Mouse (Mus musculus): ENCODE results near the gene C1rl.
"Not testable (repeated sequence)": the region's sequence is repeated elsewhere in the genome, so short reads cannot be mapped to it uniquely, and the experiment has no call there.

C1rl gene

DNA sequence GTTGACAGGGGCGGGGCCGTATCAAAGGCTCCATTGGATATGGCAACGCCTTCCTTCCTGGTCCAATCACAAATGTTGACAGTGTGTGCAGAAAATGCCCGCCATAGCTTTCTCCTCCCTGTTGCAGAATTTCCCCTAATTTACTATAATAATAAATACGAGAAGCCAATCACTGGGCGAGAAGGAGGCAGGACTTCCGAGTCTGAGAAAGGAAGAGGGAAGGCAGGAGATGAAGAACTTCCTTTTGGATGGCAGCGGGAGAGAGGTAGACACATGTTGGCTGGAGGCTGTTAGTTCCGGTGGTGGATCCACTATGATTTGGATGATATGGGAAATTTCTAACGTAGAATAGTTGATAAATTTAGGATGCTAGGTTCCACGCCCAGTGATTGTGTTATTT is 18.3 kb upstream of the C1rl start:
- DNase-seq, result no peak

DNA sequence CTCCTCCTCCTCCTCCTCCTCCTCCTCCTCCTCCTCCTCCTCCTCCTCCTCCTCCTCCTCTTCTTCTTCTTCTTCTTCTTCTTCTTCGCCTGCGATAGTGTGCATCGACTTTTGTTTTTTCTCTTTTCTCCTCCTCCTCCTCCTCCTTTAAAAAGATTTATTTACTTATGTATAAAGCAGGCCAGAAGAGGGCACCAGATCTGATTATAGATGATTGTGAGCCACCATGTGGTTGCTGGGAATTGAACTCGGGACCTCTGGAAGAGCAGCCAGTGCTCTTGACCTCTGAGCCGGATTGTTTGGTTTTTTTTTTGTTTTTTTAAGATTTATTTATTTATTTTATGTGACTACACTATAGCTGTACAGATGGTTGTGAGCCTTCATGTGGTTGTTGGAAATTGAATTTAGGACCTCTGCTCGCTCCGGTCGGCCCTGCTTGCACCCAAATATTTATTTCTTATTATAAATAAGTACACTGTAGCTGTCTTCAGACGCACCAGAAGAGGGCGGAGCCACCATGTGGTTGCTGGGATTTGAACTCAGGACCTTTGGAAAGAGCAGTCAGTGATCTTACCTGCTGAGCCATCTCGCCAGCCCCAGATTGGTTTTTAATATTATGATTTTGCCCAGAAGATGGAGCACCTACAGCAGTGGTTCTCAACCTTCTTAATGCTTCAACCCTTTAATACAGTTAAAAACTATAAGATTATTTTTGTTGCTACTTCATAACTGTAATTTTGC is 17.4 kb upstream of the C1rl start:
- DNase-seq, result not testable (repeated sequence)

DNA sequence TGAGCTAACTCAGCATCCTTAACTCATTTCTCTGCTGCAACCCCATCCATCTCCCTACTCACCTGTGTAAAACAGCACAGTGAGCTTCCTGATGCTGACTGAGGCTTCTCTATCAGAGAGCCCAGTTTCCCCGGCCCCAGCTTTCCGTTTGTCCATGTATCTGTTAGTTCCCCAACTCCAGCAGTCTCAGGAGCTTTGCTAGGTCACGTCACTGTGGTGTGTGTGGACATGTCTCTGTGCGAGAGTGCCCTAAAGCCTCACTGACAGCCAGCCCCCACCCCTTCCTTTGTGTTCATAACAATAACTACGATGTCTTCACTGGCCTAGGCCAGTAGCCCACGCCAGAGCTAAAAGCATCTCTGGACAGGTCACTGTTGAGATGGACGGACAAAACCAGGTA is 16.7 kb upstream of the C1rl start:
- no peak for DNase-seq

DNA sequence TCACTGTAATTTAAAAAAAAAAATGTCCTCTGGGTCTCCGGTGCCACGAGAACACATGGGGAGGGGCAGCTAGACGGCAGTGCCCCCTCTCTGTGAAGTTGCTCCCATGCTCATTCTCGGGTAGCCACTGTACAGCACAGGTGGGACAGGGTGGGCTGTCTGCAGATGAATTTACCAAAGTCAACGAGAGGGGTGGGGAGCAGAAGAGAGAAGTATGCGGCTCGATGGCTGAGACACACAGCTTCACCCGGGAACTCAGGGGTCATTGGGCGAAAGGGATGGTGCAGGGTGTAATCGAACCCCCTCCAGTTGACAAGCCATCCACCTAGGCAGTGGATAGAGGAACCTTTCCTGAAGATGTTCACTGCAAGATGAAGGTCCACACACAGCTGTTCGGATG is 16.1 kb upstream of the C1rl start:
- DNase-seq, result no peak

DNA sequence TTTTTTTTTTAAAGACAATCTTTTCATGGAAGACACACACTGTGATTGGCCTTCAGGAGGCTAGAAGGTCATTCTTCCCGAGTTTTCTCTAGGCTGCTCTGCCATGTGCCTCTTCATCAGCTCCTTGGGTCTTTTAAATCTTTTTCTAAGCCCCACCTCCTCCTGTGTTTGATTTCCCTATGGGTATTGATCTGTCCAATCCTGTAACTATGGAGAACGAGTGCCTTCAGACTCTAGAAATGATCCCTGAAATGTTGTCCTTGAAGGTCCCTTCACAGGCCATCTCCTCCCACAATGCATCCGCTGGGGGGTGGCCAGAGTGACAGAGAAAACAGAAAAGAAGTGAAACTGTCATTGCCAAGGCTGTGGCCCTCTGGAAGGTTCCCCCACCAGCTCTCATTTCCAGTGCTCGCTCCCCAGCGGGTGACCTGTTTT is 15.7 kb upstream of the C1rl start:
- DNase-seq, result no peak

DNA sequence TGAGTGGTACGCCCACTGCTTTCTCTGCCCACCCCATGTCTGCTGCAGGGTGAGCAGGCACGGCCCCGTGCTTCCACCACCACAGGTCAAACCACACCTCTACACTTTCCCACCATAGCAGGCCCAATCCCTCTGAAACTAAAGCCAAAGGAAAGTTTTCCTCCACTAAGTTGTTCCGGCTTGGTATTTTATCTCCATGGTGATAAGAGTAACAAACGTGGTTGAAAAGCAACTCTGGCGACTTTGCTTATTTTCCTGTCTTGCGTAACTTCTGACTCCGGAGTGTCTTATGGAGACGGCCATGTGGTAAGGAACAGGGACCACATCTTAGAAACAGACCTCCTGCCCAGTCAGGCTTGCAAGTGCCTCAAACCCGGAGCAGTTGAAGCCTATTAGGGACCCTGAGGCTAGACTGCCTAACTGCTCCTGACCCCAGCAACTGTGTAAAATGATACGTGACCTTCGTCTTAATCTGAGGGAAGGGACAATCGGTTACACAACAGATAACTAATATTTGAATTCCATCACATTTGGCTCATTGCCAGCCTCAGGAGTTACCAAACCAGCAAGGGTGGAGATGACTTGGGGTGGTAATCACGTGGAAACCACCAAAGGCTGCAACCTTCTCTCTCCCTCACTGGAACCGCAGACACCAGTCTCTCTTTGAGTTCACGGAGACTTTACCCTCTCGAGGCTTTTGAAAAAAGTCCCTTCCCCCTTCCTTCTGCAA is 14.8 kb upstream of the C1rl start:
- DNase-seq, result no peak

DNA sequence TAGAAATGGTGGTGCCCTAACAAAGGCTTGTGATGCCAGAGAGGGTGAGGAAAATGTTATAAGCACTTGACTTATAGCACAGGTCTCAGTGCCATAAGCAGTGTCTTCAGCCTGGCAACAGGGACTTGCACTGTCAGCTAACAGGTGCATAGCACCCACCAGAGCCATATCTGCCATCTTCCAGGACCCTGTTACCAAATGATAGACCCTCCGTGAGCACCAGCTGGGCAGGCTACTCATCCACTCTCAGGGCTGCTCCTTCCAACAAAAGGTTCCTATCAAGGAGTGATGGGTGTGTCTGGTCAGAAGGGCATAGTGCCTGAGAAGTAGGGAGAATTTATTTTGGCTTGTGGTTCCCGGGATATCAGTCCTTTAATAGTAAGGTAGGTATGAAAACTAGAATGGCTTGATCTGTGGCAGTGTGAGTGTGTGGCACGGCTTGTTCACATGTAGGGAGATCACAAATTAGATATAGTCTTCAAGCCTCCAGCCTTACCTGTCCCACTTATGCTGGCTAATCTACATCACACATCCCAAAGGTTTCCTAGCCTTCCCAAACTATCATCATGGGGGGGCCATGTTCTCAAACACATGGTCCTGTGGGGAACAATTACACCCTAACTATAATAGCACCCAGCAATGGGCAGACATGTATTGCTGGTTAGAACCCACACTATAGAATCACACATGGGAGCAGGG is 13.9 kb upstream of the C1rl start:
- DNase-seq, result no peak

DNA sequence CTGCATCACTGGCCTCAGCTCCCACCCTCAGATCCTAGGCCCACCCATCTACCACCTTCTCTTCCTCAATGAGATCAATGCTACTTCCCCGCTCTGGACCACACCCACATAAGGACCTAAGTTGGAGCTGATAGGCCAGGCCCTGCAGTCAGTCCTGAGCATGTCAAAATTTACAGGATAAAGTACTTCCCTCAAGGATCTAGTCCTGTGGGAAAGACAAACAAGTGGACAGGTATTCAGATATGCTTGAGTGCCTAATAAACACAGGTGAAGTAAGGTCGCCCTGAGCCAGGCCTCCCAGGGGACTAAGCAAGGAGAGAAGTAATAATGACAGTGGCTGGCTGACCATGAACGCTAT is 13.4 kb upstream of the C1rl start:
- no peak for DNase-seq

DNA sequence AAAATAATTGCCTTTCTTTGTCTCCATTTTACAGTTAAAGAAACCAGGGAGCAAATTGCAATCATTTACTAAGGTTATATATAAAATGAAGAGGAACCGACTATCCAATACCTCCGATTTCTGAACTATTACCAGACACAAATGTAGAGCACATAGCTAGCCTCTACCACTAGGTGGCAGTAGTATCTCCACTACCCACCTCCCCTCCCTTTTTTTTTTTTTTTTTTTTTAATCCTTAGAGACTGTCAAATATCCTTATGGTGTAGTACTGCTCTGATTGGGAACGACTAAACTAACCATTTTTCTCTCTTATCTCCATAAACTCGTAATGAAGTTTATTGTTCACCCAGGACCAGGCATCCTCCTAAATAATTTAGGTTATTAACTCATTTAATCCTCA is 12.6 kb upstream of the C1rl start:
- peak; percentile 67 for DNase-seq

DNA sequence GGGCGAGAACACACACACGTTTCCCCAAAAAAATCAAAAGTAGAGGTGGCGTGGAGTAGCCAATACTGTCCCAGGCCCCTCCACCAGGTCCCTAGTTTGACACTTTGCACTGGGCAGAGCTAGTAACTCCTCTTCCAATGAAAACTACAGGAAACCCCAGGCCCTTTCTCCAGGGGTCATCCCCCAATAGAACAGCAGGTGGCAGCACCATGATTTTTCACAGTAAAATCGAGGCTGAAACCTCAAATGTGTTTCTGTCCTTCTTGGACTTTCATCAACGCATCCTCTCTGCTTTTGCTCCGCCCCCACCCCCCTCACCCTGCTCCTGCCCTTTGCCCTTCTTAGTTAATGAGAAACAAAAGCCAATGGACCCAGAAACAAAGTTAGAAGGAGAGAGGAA is 11.3 kb upstream of the C1rl start:
- DNase-seq, result peak; percentile 90

DNA sequence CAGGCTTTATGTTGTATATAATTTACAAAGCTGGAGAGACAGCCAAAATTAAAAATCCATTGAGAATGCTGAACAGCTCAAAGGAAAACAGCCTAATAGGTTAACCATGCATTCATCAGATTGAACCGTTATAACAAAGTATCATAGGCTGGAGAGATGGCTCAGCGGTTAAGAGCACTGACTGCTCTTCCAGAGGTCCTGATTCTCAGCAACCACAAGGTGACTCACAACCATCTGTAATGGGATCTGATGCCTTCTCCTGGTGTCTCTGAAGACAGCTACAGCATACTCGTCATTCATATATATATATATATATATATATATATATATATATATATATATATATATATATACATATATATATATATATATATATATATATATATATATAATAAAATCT is 9.1 kb upstream of the C1rl start:
- not testable (repeated sequence) for DNase-seq

DNA sequence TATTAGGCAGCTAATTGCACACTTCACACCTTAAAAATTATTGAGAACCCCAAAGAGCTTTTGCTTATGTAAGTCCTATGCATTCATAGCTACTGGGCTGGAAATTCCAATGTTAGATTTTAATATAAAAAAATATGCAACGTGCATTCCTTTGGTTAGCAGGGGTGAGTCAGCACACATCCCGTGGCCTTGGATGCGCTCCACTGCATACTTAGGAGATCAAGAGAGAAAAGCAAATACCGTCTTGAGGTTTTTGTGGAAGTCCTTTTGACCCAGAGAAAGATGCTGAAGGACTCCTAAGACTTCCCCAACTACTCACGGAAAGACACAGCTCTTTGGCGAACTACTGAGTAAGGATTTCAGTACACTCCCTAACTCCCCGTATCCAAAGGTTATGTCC is 8.1 kb upstream of the C1rl start:
- DNase-seq, result peak; percentile 44

DNA sequence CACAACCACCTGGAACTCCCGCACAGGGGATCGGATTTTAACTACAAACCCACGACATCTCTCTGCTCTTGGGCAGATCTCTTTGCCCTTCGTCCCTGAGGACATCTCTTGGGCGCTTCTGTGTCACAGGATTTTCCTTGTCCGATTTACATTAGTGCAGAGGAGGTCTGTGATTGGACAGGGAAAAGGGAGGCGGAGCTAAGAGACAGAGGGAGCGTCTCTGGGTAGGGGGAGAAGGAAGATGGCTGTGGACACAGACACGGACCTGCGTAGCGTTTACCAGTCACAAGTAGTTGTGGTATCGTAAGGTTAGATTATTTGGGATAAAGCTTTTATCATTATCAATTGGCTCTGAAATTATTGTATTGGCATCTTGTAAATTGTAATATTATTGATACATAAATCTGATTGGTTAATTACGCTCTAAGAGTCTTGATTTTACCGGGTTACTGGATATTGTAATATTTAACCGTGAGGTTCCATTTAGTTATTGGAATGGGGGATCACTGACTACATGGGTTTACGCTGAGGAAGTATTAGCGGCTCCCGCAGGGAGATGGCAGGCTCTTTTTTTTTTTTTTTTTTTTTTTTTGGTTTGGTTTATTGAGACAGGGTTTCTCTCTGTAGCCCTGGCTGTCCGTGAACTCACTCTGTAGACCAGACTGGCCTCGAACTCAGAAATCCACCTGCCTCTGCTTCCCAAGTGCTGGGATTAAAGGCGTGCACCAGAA is 7.3 kb upstream of the C1rl start:
- no peak for DNase-seq

DNA sequence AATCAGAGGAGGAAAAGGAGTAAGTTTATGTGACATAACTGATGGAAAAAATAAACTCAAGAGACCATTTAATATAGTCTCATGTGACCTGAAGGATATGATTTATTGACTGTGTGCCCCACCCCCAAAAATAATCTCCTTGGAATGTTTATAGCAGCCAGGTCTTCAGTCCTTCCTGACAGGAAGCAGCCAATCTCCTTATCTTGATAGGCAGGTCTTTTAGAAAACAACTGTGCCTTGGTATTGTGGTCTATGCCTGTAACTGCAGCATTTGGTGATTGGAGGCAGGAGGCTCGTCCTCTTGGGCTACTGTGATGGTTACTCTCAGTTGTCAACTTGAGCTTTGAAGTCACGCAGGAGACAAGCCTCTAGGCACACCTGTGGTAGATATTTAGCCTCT is 5.4 kb upstream of the C1rl start:
- no peak for DNase-seq

DNA sequence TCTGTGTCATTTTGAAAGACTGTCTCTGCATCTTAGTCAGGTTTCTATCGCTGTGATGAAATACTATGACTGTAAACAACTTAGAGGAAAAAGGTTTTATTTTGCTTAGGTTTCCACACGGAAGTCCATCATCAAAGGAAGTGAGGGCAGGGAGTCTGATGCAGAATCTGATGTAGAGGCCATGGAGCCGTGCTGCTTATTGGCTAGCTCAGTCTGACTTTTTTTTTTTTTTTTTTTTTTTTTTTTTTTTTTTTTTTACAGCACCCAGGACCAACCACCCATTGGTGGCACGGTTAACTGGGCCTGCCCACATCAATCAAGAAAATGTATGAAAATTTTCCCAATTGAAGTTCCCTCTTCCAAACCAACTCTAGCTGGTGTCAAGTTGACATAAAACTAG is 4.0 kb upstream of the C1rl start:
- no peak for DNase-seq

DNA sequence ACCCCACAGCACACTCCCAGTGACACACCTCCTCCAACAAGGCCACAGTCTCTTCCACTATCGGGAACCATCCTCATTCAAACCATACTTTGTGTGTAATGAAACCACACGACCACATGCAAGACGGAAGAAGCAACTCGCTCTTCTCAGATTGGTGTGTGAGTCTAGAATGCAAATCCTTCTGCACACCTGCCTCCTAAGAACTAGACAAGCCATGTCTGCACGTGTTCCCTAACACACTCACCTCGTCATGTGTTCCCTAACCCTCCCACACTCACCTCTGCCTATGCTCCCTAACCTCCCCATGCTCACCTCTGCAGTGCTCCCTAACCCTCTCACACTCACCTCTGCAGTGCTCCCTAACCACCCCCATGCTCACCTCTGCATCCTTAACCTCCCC is 1.5 kb upstream of the C1rl start:
- DNase-seq, result no peak

DNA sequence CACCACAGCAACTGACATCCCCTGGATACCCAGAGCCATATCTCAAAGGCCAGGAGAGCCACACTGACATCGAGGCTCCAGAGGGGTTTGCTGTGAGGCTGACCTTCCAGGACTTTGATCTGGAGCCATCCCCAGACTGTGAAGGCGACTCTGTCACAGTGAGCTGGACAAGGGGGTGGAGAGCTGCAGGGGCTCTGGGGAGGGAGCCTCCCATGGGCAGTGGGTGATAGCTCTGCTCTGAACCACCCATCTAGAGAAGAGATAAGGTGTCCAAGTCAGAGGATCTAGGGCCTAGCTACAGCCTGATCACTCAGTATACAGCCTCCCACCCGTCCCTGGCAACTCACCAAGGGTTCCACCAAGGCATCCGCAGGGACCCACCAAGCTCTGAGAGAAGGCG is 973 bp downstream of the C1rl start:
- DNase-seq, result no peak

DNA sequence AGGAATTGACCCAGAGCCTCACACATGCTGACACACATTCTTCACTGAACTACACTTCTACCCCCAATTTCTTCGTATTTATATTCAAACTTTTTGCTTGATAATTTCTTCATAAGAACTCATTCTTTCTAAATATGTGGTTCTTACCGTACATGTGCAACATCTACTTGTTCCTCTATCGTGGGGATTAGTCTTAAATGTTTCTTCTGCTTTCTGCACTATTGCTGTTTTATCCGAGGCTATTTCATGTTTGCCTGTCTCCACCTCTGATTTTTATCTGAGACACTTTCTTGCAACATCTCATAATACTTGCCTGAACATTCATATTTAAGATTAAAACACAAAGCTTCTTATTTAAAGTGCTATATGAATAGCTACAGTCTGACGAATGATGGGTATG is 3.1 kb downstream of the C1rl start:
- DNase-seq, result no peak

DNA sequence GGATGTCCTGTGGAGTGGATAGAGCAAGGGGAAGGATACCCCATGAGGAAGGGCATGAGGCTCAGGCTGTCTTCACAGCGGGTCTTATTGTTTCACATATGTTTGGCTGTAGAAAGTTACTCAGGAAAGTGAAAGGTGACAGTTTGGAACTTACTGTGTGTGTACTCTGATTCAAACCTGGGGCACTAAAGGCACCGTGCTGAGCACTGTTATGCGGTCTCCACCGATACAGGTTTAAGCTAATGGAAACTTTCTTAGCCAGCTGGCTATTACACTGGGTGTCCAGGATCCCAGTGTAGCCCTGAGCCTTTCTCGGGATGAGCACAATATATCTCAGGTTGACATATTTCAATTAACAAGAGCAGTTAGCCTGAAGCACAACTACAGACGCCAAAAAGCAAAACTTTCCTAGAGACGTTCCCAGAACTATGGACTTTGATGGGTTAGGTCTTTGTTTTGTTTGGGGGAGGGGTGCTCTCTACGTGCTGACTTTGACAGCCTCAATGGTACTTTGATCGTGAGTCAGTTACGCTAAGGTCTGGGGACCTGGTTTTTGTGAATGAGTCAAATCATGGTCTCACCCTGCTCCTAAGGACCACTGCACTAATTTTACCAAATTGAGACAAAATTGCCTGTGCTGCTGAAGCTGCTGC is 7.1 kb downstream of the C1rl start:
- peak; percentile 60 for DNase-seq

DNA sequence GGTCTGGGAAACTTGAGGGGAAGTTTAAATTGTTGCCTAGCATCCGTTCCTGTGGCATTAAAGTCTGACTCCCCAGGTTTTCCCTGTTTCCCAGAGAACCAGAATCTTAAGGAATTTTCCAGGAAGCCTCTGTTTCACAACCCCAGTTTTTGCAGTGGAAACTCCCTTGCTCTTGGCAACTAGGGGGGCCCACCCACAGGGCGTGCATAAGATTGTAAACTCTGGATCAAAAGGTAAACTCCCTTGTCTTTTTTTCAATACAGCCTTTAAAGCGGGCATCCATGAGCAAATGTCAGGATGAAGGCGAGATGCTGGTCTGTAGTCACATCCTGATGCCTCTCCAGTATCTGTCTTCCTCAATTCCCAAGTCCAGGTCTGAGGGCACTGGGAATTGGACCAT is 8.6 kb downstream of the C1rl start:
- no peak for DNase-seq

DNA sequence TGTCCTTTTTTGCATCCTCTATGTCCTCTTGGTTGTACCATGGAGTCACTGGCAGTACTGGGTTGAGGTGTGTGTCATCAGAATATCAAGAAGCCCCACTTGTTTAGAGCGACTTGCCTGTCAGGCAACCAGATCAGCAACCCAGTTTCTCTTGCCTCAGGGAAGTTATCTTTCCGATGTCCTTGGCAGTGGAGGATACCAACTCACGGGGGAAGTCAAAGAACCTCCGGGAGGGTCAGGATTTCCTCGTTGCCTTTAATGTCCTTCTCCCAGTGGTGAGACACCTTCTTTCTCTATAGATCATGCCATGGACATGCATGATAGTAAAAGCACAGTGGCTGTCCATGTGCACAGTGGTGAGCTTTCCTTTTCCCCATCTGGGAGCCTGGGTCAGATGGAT is 9.1 kb downstream of the C1rl start:
- no peak for DNase-seq

DNA sequence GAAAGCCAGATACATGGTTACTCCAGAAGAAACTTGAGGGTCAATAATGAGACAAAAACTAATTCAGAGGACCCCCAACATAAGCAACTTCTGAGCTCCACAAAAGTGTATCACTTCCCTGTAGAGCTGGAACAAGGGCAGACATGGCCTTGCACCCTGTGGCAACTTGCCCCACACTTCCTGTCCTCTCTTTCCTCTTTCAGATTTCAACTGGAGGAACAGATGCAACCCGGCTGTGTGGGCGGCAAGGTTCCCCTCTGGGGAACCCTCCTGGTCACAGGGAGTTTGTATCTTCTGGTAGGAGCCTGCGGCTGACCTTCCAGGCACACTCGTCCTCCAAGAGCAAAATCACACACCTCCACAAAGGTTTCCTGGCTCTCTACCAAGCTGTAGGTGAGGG is 12.1 kb downstream of the C1rl start:
- no peak for DNase-seq

DNA sequence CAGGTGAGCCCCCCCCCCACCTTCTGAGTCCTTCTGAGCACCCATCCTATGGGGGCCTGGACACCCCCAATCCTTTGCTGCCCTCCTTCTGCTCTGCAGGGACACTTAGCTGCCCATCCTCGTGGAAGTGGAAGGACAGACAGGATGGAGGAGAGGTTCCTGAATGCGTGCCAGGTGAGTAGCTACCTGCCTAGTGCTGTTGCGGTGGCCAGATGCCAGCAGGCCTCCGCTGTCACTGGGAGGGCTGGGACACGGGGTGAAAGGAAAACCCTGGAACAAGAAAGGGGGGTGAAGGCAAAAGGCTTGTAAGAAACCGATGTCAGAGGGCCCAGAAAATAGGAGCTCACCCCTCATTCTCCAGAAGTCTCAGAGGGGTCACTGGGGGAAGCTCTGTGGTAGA is 14.1 kb downstream of the C1rl start:
- DNase-seq, result no peak

All from kidney, adult 9 months (tissue).